Comparison of ENCODE assay signal across 11 mouse cellular contexts in genomic region chr11:11884533-11885245, GRCm38 (mm10). TPM values are rescaled to one million over a fixed set of nuclear protein-coding genes. Genes with fewer than 3 reads are reported as not detected.
DNase-seq lines count a peak whose midpoint lies in the region; ATAC-seq lines count a peak whose summit lies in the region.
"Had no signal": no experiment of that assay in that cellular context is flagged by ENCODE, and none has a peak within 500 bp of the region (broad histone marks: within the 10 kb centered on the region; RNA-seq: fewer than 3 reads in every experiment).

No protein-coding gene starts in this region.

- peak; percentile 23; the same call in 1 of the 2 replicates for ATAC-seq in hindbrain, embryonic 11.5 days (ENCODE audit: low FRiP score)
- no peak for ATAC-seq in hindbrain, embryonic 16.5 days
- peak; percentile 52 for ATAC-seq in intestine, embryonic 15.5 days
- ATAC-seq in midbrain, embryonic 11.5 days (ENCODE audit: low FRiP score) = peak; percentile 64

- no peaks in the 10 kb centered on the region for H3K27me3 ChIP-seq in hindbrain, embryonic 11.5 days (ENCODE audit: control insufficient read depth, insufficient read depth, low read length)
- no peaks in the 10 kb centered on the region for H3K27me3 ChIP-seq in hindbrain, embryonic 16.5 days (replicated peaks; ENCODE audit: control insufficient read depth, insufficient read depth, low read length)
- no peaks in the 10 kb centered on the region for H3K27me3 ChIP-seq in intestine, embryonic 15.5 days (replicated peaks)
- H3K27me3 ChIP-seq in midbrain, embryonic 11.5 days (ENCODE audit: control insufficient read depth, insufficient read depth, low read length) = no peaks in the 10 kb centered on the region

- no peak for DNase-seq in hindbrain, embryonic 11.5 days (ENCODE audit: low spot score)
- peak; percentile 69 for DNase-seq in c-Kit-positive CD71-positive TER-119-positive erythroid progenitor cells, embryonic 14.5 days (ENCODE audit: low spot score)
- peak; percentile 91 for DNase-seq in midbrain, embryonic 11.5 days (ENCODE audit: low spot score, missing footprints)
- DNase-seq in adrenal gland, postnatal 10 days = no peak
- no peak for DNase-seq in thymus, postnatal 25 days
- DNase-seq in urinary bladder, postnatal 10 days (ENCODE audit: low spot score) = no peak
- DNase-seq: adrenal gland, postnatal 14 days; gastrocnemius, postnatal 25 days; thymus, postnatal 14 days had no signal

- no peak overlapping the region for H3K4me2 ChIP-seq in hindbrain, embryonic 11.5 days (replicated peaks; ENCODE audit: low read depth, low read length)
- H3K4me2 ChIP-seq in hindbrain, embryonic 16.5 days (ENCODE audit: low read length) = no peak overlapping the region
- no peak overlapping the region for H3K4me2 ChIP-seq in intestine, embryonic 15.5 days (replicated peaks)
- no peak overlapping the region for H3K4me2 ChIP-seq in midbrain, embryonic 11.5 days

- H3K36me3 ChIP-seq in hindbrain, embryonic 11.5 days (ENCODE audit: control insufficient read depth, insufficient read depth, low read length) = no peaks in the 10 kb centered on the region
- no peaks in the 10 kb centered on the region for H3K36me3 ChIP-seq in hindbrain, embryonic 16.5 days (ENCODE audit: control insufficient read depth, insufficient read depth, low read length)
- H3K36me3 ChIP-seq in intestine, embryonic 15.5 days = no peaks in the 10 kb centered on the region
- no peaks in the 10 kb centered on the region for H3K36me3 ChIP-seq in midbrain, embryonic 11.5 days (ENCODE audit: control insufficient read depth, insufficient read depth, low read length)

- H3K9ac ChIP-seq in hindbrain, embryonic 11.5 days (ENCODE audit: low read depth, low read length) = no peak overlapping the region
- no peak overlapping the region for H3K9ac ChIP-seq in hindbrain, embryonic 16.5 days (ENCODE audit: low read depth, low read length)
- no peak overlapping the region for H3K9ac ChIP-seq in intestine, embryonic 15.5 days
- H3K9ac ChIP-seq in midbrain, embryonic 11.5 days (ENCODE audit: low read length) = no peak overlapping the region

- peak overlapping the region; percentile 30; the same call in 1 of the 2 replicates for H3K27ac ChIP-seq in hindbrain, embryonic 11.5 days (ENCODE audit: low read depth, low read length)
- no peak overlapping the region for H3K27ac ChIP-seq in hindbrain, embryonic 16.5 days (ENCODE audit: low read depth, low read length)
- peak overlapping the region; percentile 64 for H3K27ac ChIP-seq in intestine, embryonic 15.5 days
- no peak overlapping the region; the same call in 1 of the 2 replicates for H3K27ac ChIP-seq in midbrain, embryonic 11.5 days (ENCODE audit: low read depth, low read length)

- no peaks in the 10 kb centered on the region for H3K9me3 ChIP-seq in hindbrain, embryonic 11.5 days (ENCODE audit: control insufficient read depth, low read length)
- H3K9me3 ChIP-seq in hindbrain, embryonic 16.5 days (ENCODE audit: control insufficient read depth, low read length) = no peaks in the 10 kb centered on the region
- H3K9me3 ChIP-seq in intestine, embryonic 15.5 days = no peaks in the 10 kb centered on the region
- H3K9me3 ChIP-seq in midbrain, embryonic 11.5 days (ENCODE audit: control insufficient read depth, low read length) = no peaks in the 10 kb centered on the region

- WGBS in hindbrain, embryonic 11.5 days = 36% methylated on average over 11 of the region's 11 CpGs
- WGBS in hindbrain, embryonic 16.5 days = 34% methylated on average over 11 of the region's 11 CpGs
- WGBS in intestine, embryonic 15.5 days = 25% methylated on average over 11 of the region's 11 CpGs
- WGBS in midbrain, embryonic 11.5 days = 50% methylated on average over 11 of the region's 11 CpGs

- H3K4me1 ChIP-seq in hindbrain, embryonic 11.5 days (replicated peaks; ENCODE audit: control insufficient read depth, insufficient read depth, low read length) = peaks cover 4% of the 10 kb centered on the region; the same call in 1 of the 2 replicates
- H3K4me1 ChIP-seq in hindbrain, embryonic 16.5 days (ENCODE audit: control insufficient read depth, insufficient read depth, low read depth, low read length) = peaks cover 2% of the 10 kb centered on the region; the same call in 1 of the 2 replicates
- H3K4me1 ChIP-seq in intestine, embryonic 15.5 days (replicated peaks) = peaks cover 27% of the 10 kb centered on the region
- peaks cover 43% of the 10 kb centered on the region for H3K4me1 ChIP-seq in midbrain, embryonic 11.5 days (ENCODE audit: control insufficient read depth, insufficient read depth, low read length)

- H3K4me3 ChIP-seq in hindbrain, embryonic 11.5 days (ENCODE audit: low read depth, low read length) = no peak overlapping the region
- H3K4me3 ChIP-seq in hindbrain, embryonic 16.5 days (ENCODE audit: low read length) = no peak overlapping the region
- no peak overlapping the region for H3K4me3 ChIP-seq in intestine, embryonic 15.5 days (replicated peaks)
- H3K4me3 ChIP-seq in midbrain, embryonic 11.5 days (ENCODE audit: low read depth, low read length) = no peak overlapping the region

RNA-seq across cellular contexts. Expression of gene Ddc, which starts 13.3 kb away (rescaled TPM):
- polyA plus RNA-seq in hindbrain, embryonic 11.5 days (2014; fragmentation: Nextera tagmentation; extraction: Ambion mirVana) = 8.3 and 14.3 TPM in 2 replicates
- polyA plus RNA-seq in hindbrain, embryonic 16.5 days (2015; fragmentation: Nextera tagmentation; extraction: Ambion mirVana) = 10.6 and 11.9 TPM in 2 replicates
- 46.3 and 52.2 TPM in 2 replicates for polyA plus RNA-seq in intestine, embryonic 15.5 days (2015; fragmentation: Nextera tagmentation; extraction: Ambion mirVana)
- 18.0 and 21.9 TPM in 2 replicates for polyA plus RNA-seq in midbrain, embryonic 11.5 days (2014; fragmentation: Nextera tagmentation; extraction: Ambion mirVana)
- 10 to 100 TPM; 72.6 to 85.6 TPM for total RNA-seq in adrenal gland, postnatal 10 days (2021)

Comparison
In these comparisons a context has a peak if more than half of its experiments do, and no peak if none do; other contexts are left out.
1. H3K27ac ChIP-seq: peak in hindbrain, embryonic 11.5 days (single experiment) and intestine, embryonic 15.5 days (single experiment); none in hindbrain, embryonic 16.5 days (single experiment) and midbrain, embryonic 11.5 days (single experiment).
2. DNase-seq: peak in c-Kit-positive CD71-positive TER-119-positive erythroid progenitor cells, embryonic 14.5 days (single experiment) and midbrain, embryonic 11.5 days (single experiment); none in hindbrain, embryonic 11.5 days (single experiment), adrenal gland, postnatal 10 days (single experiment), thymus, postnatal 25 days (single experiment) and urinary bladder, postnatal 10 days (single experiment).